Mouse (Mus musculus) retina, embryonic 14.5 days (tissue): Measurements from ENCODE around the gene Kcnd3.

Experiments
- DNase-seq: peaks from one replicate; pipeline ENCODE4 v3.0.0-alpha.2; 2015; ENCODE audit warnings: low spot score

Kcnd3 gene

DNA sequence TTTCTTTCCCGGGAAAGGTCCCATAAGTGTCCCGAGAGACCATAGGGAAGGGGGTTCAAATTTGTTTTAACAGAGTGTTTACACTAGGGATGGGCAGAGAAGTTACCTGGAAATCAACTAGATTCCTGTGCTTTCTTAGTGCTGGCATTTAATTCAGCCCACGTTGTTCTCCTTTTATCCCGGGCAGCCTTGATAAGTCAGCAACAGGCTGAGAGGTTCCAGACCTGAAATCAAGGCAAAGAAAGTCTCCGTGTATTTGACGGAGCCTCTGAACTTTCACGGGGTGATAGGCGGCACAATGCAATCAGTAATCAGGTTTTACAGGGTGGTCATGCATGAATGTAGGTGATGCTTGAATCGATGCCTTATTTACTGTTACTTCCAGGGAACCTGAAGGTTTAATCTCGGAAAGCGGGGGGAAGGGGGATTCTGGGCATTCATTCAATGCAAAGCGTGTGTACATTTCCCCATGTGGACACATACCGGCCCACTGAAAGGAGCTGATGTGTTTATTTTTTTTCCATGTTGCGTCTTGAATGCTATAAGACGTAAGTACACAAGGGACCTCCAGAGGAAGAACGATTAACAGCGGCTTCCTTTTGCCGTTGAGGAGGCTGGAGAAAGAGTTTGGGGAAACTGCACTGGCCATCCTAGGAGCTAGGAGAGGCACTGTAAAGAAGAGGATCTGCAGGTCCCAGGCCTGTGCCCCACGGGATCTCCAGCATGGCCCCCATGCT is 1.3 kb downstream of the Kcnd3 start:
- peak; percentile 20 for DNase-seq

DNA sequence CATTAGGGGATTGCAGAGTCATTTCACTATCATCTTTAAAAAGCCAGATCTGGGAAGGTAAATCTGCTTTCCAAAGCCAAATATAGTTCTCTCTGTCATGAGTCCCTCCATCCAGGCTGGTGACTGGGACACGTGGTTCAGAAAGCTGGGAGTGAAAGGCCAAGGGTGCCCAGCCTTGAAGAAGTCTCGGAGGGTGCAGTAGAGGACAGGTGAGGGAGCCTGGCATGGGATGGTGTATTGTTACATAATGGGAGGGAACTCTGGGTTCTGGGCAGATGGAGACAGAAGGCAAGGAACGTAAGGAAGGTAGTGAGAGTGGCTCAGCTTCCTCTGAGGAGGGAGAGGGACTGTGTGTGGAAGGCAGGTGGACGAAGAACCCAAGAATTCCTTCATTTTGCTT is 5.5 kb downstream of the Kcnd3 start:
- DNase-seq: no peak

- DNase-seq: no peak
Measured at GRCm38 (mm10) chr3:105466538-105466937, 14.4 kb downstream of the Kcnd3 start.

DNA sequence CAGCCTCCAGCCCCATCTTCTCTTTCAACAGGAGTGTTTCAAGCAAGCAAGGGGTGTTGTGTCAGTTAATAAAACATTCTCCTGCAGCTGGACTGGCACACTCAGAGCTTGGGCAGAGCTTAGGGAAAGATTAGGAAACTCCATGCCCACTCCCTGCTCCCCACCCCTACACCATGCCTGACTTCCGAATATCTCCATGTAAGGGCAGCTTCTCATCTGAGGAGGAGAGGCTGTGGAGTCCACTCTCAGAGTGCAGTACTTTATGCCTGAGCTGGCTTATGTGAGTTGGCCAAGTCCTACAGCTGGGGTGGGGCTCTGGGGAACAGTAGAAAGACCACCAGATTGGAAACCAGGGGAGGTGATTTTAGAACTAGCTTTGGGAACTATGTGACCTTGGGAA is 20.4 kb downstream of the Kcnd3 start:
- DNase-seq: no peak

- no peak for DNase-seq
Measured at GRCm38 (mm10) chr3:105476408-105476807, 24.3 kb downstream of the Kcnd3 start.

GRCm38 (mm10) chr3:105478876-105479275 is 26.7 kb downstream of the Kcnd3 start:
- DNase-seq: no peak

DNA sequence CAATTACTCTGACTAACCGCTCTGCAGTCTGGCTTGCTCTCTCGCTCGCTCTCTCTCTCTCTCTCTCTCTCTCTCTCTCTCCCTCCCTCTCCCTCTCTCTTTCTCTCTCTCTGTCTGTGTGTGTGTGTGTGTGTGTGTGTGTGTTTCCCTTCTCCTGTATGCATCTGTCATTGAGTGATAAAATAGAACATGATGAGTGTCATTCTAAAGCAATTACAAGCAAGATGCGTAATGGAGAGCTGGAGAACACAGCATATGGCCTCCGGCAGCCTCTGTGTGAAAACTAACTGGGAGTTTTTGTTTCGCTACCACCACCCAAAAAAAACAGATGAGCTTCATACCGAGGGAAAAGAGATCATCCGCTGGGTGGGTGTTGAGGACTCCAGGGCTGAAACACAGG is 29.3 kb downstream of the Kcnd3 start:
- no peak for DNase-seq

DNA sequence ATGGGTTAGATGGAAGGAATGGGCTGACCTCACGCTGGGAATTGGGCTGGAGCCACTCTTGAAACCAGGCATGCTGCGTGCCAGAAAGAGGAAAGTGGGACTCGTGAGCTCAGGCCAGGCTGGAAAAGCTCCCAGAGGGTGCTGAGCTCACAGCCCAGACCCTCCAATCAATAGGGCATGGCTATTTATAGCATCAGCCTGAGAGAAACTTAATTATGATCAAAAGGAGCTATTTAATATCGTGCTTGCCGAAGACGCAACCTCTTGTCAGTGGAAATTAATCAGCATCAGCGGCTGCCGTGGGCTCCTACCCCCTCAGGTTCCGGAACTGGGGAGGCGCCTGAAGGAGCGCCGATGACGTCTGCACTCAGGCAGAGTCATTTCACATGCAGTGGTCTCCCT is 31.5 kb downstream of the Kcnd3 start:
- peak; percentile 37 for DNase-seq

GRCm38 (mm10) chr3:105487171-105487570 is 35.0 kb downstream of the Kcnd3 start:
- no peak for DNase-seq

GRCm38 (mm10) chr3:105489607-105490006 is 37.5 kb downstream of the Kcnd3 start:
- DNase-seq: no peak

DNA sequence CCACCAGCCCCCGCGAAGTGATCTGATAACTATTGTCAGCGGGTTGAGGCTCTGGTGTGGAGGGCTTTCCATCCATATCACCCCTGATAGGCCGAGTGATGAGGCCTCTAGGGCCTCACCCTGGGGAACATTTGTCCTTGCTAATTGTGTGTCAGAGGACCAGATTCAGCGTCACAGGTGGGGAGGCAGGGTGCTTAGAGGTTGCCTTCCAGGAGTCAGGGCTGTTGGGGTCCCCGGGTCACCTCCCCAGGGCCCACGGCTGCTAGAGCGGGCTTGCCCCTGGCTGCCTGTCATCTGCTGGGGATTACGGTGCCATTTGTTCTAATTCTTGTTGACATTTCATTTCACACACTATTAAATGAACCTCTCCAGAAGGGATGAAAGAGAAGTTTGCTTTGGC is 42.8 kb downstream of the Kcnd3 start:
- peak; percentile 40 for DNase-seq

DNA sequence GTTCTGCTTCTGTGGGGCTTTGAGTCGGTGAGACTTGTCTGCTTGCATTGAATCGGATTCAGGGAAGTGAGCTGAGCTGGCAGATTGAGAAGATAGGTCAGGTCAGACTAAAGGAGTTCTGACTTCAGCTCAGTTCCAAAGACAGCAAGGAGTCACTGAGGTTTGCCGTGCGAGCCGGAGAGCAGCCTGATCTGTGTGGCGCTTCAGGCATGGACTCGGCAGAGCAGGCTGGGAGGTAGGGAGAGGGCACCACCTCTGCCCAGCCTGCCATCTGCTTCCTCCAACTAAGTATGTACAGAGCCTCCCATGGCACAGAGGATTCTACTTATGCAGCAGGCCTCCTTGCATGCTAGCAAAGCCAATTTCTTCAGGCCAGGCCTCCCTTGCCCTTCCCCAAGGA is 44.1 kb downstream of the Kcnd3 start:
- no peak for DNase-seq

DNA sequence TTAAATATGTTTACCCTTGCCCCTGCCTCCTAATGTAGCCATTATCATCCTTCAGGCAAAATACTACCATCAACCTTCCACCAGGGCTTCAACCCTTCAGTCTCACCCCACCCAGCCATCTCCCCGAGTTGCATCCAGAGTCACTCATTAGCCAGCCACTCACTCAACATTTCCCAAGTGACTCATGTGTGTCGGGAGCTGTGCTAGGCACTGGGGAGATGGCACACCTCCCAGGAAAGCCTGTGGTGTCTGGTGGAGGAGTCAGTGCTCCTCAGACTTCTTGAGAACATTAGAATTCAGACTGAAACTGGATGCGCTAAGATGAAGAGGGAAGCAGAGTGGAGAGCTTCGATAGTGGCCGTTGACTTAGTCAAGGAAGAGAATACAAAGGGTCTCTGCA is 44.8 kb downstream of the Kcnd3 start:
- no peak for DNase-seq

DNA sequence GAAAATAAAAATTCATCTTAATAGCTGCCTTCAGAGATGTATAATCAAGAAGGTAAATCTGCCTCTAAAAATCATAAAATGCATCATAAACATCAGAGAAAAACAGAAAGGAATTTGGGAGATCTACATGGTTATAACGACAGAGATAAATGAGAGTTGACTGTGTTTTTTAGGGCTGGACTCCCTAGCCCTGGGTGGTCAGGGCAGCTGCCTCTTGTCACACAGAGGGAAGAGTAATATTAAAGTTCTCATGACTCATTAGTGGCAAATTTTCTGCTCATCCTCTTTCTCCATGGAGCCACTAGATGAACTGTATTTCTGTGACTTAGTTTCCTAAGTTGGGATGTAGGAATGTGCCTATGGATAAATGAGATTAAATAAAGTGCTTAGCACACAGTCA is 48.9 kb downstream of the Kcnd3 start:
- no peak for DNase-seq

DNA sequence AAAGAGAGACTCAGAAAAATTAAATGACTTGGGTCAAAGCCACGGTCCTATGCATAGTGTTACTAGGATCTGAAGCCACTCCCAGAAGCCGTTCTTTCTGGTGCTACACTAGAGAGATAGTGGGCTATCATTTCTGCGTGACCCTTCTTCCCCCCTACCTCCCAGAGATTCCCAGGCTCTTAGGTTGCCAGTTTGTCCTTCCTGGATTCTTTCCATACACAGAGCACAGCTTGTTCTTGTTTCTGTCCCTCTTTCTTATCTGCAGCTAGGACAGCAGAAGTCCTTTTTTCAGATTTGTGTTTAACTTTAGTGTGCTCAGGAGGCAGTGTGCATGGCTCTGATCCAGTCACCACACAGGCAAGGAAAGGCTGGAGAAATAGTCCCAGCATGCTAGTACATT is 52.1 kb downstream of the Kcnd3 start:
- no peak for DNase-seq

- no peak for DNase-seq
Measured at GRCm38 (mm10) chr3:105505161-105505872, 53.2 kb downstream of the Kcnd3 start.

GRCm38 (mm10) chr3:105505873-105506170 is 53.7 kb downstream of the Kcnd3 start:
- DNase-seq: no peak

GRCm38 (mm10) chr3:105506592-105506991 is 54.5 kb downstream of the Kcnd3 start:
- DNase-seq: no peak

DNA sequence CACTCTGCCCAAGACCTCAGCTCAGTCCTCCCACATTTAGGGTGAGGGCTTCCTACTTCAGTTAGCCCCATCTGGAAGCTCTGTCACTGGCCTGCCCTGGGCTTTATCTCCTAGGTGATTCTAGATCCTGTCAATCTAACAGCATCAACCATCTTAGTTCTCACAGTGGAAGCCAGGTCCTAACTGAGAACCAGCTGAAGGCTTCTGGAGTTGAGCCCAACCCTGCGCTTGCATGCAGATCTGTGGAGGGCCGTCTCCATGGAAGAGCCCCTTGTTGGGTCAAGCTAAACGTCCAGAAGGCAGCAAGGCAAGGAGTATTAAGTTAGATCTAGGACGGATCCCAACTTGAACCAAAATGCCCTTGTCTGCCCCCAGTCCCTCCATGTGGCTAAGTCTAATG is 57.2 kb downstream of the Kcnd3 start:
- DNase-seq: no peak

DNA sequence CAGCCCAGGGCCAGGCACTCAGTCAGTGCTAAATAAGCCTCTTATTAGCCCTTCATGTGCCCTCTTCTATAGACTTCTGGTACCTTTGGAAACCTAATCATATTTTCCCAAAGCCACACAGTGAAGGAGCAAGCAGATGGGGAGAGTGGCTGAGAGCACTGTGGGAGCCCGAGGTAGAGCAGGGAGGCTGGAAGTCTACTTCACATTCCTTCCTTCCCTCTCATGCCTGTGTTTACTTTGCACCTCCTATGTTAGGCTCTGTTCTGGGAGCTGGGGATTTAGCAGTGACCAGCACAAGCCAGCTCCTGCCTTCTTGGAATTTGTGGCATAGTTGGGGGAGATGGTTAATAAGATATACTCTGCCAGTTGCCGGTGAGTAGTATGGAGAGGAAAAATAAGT is 59.7 kb downstream of the Kcnd3 start:
- DNase-seq: no peak

GRCm38 (mm10) chr3:105514215-105514614 is 62.1 kb downstream of the Kcnd3 start:
- DNase-seq: no peak

- no peak for DNase-seq
Measured at GRCm38 (mm10) chr3:105515035-105515434, 62.9 kb downstream of the Kcnd3 start.

GRCm38 (mm10) chr3:105515640-105516039 is 63.5 kb downstream of the Kcnd3 start:
- DNase-seq: peak; percentile 29

DNA sequence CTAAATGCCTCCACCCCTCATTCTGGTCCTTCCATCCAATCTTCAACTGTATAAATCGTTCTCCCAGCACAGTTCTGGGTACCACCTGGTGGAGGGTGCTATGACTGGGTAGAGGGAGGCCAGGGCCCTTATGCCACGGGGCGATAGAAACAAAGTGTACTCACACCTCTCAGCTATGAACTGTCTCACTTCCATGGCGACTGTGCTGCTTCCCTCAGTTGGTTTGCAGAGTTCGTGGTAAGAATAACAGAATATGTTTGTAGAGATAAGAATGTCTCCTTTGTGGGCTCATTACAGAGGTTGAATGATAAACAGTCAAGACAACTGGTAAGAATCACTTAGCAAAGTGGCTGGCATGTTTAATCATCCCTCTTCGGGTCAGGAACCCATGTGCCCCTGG is 68.3 kb downstream of the Kcnd3 start:
- DNase-seq: no peak
